Mouse (Mus musculus) A20 (cell line): Measurements from ENCODE around the gene Rgcc.

Source experiments
- DNase-seq: peaks from one replicate; pipeline ENCODE4 v3.0.0-alpha.2; 2011; ENCODE audit warnings: low read depth, low spot score

Gene Rgcc

GRCm38 (mm10) chr14:79241656-79242385 is 59.6 kb downstream of the Rgcc start:
- DNase-seq: no peak

- no peak for DNase-seq
Observed at GRCm38 (mm10) chr14:79241057-79241570, 60.3 kb downstream of the Rgcc start.

- no peak for DNase-seq
Observed at GRCm38 (mm10) chr14:79239402-79239801, 62.0 kb downstream of the Rgcc start.
